Mouse (Mus musculus) neural tube, embryonic 12.5 days (tissue): ENCODE measurements at regions not wholly inside any gene's neighbourhood (a gene's known extent, or its start where the extent isn't known, plus 50 kb on each side); places are given as distances from the start of the nearest gene placed in this dataset.
"Not testable (repeated sequence)": the region's sequence is repeated elsewhere in the genome, so short reads cannot be mapped to it uniquely, and the experiment has no call there.

Source experiments
- ATAC-seq: fragments of 200-750 bp; cut with Nextera tagmentation; 2 replicates; pipeline ENCODE4 v1.8.0; 2017; ENCODE audit warnings: low read depth, mild to moderate bottlenecking, moderate TSS enrichment, moderate library complexity; ENCODE audit not compliant: low FRiP score
- H3K27ac ChIP-seq: fragments of 300-500 bp; sonication (generic); 2 replicates; pipeline ENCODE4 v1.5.1; 2016
- H3K27me3 ChIP-seq: fragments of 300-500 bp; sonication (generic); replicated peaks from 2 replicates; pipeline ENCODE4 v1.6.1; 2016; ENCODE audit warnings: mild to moderate bottlenecking
- H3K36me3 ChIP-seq: fragments of 300-500 bp; sonication (generic); 2 replicates; pipeline ENCODE4 v1.6.1; 2016; ENCODE audit warnings: mild to moderate bottlenecking
- H3K4me1 ChIP-seq: fragments of 300-500 bp; sonication (generic); 2 replicates; pipeline ENCODE4 v1.6.1; 2016
- H3K4me2 ChIP-seq: fragments of 300-500 bp; sonication (generic); replicated peaks from 2 replicates; pipeline ENCODE4 v1.6.1; 2016; ENCODE audit warnings: mild to moderate bottlenecking
- H3K4me3 ChIP-seq: fragments of 300-500 bp; sonication (generic); 2 replicates; pipeline ENCODE4 v1.5.1; 2016
- H3K9ac ChIP-seq: fragments of 300-500 bp; sonication (generic); 2 replicates; pipeline ENCODE4 v1.6.1; 2016; ENCODE audit warnings: mild to moderate bottlenecking
- H3K9me3 ChIP-seq: fragments of 300-500 bp; sonication (generic); 2 replicates; pipeline ENCODE4 v1.6.1; 2016; ENCODE audit warnings: mild to moderate bottlenecking
- WGBS: fragments of 180-500 bp; shearing (Covaris S2); methylation state at CpG from one replicate; pipeline ENCODE4 v1.1.7; 2016; 5-methylcytosine and 5-hydroxymethylcytosine counted together

GRCm38 (mm10) chr17:31753113-31753858 is 75.7 kb downstream of the Cryaa start:
- H3K4me2 ChIP-seq: no peak overlapping the region
- no peaks in the 10 kb centered on the region for H3K36me3 ChIP-seq
- no peaks in the 10 kb centered on the region for H3K27me3 ChIP-seq
- WGBS: 69% methylated on average over 9 of the region's 9 CpGs
- no peak overlapping the region for H3K4me3 ChIP-seq
- no peak for ATAC-seq
- no peak overlapping the region for H3K9ac ChIP-seq
- no peak overlapping the region for H3K27ac ChIP-seq
- H3K4me1 ChIP-seq: no peaks in the 10 kb centered on the region
- peaks cover 4% of the 10 kb centered on the region; the same call in 1 of the 2 replicates for H3K9me3 ChIP-seq

- Histone ChIP-seq H3K9ac (no peak overlapping the region), H3K4me1 (no peaks in the 10 kb centered on the region), H3K27me3 (no peaks in the 10 kb centered on the region), H3K36me3 (no peaks in the 10 kb centered on the region), H3K27ac (no peak overlapping the region), H3K9me3 (peaks cover 4% of the 10 kb centered on the region; the same call in 1 of the 2 replicates), H3K4me2 (no peak overlapping the region), H3K4me3 (no peak overlapping the region)
- ATAC-seq: no peak
- 38% methylated on average over 4 of the region's 4 CpGs for WGBS
Measured at GRCm38 (mm10) chr17:31753859-31754229, 76.2 kb downstream of the Cryaa start.

DNA sequence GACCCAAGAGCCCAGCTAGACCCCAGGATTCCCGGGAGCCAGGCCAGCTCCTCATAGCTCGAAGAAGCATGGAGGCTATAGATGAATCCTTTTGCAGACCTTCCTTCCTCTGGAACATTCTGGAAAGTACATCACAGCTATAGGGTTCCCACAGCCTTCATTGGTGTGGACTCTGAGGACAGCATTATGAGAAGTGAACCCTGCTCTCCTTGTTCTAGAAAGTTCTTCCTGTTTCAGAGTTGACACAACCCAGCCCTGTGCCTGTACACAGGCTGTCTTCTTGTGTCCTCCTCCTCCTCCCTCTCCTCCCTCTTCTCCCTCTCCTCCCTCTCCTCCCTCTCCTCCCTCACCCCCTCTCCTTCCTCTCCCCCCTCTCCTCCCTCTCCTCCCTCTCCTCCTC is 82.9 kb downstream of the Cryaa start:
- no peak for ATAC-seq
- WGBS: 90% methylated on average over 2 of the region's 2 CpGs
- H3K27ac ChIP-seq: no peak overlapping the region
- no peak overlapping the region for H3K9ac ChIP-seq
- H3K36me3 ChIP-seq: no peaks in the 10 kb centered on the region
- no peaks in the 10 kb centered on the region for H3K4me1 ChIP-seq
- H3K4me2 ChIP-seq: no peak overlapping the region
- H3K27me3 ChIP-seq: no peaks in the 10 kb centered on the region
- H3K9me3 ChIP-seq: peaks cover 4% of the 10 kb centered on the region; the same call in 1 of the 2 replicates
- no peak overlapping the region for H3K4me3 ChIP-seq

- Histone ChIP-seq H3K36me3 (no peaks in the 10 kb centered on the region), H3K9me3 (no peaks in the 10 kb centered on the region), H3K27ac (no peak overlapping the region), H3K4me2 (no peak overlapping the region), H3K27me3 (no peaks in the 10 kb centered on the region), H3K9ac (no peak overlapping the region), H3K4me3 (no peak overlapping the region), H3K4me1 (peaks cover 16% of the 10 kb centered on the region)
- no peak for ATAC-seq
- 55% methylated on average over 5 of the region's 5 CpGs for WGBS
Measured at GRCm38 (mm10) chr17:31763078-31763477, 85.5 kb downstream of the Cryaa start.

DNA sequence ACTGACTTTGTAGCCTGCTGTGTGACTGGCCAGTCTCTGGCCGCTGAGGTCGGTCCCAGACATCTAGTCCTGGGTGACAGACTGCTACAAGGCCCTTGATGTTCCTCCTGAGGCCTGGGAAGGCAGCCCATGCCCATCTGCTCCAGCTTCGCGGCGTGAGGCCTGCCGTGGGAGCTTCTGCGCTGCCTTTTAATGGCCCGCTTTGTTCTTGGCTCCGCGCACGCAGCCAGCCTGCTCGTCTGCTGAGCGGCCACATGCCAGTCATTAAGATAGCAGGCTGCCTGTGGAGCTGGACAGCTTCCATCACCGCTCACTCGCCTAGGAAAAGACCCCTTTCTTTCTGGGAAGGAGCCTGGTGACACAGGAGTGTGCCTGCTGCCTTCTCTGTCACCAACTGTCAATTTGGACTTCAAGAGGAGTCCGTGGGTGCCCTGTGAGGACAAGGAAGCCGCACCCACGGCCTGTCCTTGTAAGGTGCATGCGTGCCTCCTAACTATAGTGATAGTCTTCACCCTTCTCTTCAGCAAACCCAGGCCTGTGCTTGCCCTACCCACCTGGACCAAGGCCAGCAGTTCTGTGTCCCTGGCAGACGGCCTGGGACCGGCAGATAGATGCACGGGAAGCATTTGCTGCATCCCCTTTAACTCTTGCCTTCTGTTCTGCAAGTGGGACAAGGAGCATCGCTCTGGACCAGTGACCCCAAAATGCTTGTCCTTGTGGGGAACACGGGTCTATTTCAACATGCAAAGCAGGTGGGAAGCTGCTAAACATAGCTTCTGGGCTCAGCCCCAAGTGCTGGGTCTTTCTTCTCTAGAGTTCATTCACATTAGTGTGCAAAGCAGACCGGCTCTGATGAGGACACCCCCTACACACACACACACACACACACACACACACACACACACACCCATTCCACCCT is 88.6 kb downstream of the Sik1 start:
- Histone ChIP-seq H3K4me2 (peak overlapping the region; percentile 31), H3K36me3 (no peaks in the 10 kb centered on the region), H3K4me1 (peaks cover 16% of the 10 kb centered on the region), H3K27ac (peak overlapping the region; percentile 76), H3K9ac (0 out of 2 replicates have a peak overlapping the region, but pooled peaks have one; percentile 29), H3K27me3 (no peaks in the 10 kb centered on the region), H3K9me3 (peaks cover 3% of the 10 kb centered on the region; the same call in 1 of the 2 replicates), H3K4me3 (no peak overlapping the region)
- 28% methylated on average over 25 of the region's 25 CpGs for WGBS
- ATAC-seq: peak; percentile 88

DNA sequence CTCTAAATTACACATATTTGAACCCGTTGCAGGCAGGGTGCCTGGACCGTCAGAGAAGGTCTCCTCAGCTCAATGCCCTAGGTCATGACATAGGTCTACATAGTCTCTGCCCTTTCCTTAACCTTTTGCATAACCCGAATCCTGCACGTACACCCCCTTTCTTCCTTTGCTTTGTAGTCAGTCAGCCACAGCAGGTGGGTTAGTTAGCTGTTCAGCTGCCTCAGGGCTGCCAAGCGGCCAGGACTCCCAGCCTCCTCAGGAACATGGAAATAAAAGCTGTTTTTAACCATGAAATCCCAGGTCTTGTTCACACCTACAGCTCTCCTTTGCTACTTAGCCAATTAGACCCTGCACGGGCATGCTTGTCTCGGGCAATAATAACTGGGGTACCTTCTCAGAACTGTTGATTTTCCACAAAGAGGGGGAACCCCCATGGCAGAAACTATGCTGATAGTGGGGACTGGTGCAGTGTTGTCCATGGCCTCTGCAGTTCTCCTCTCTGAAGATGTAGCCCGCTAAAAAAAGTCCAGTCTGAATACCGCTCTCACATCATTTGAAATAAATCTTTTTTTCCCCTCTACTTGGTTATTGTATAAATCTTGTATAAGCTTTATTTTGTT is 83.3 kb downstream of the Sik1 start:
- no peak overlapping the region for H3K4me2 ChIP-seq
- WGBS: 54% methylated on average over 9 of the region's 9 CpGs
- no peaks in the 10 kb centered on the region for H3K27me3 ChIP-seq
- ATAC-seq: no peak
- no peak overlapping the region for H3K27ac ChIP-seq
- H3K4me3 ChIP-seq: no peak overlapping the region
- no peaks in the 10 kb centered on the region for H3K36me3 ChIP-seq
- no peak overlapping the region for H3K9ac ChIP-seq
- H3K9me3 ChIP-seq: peaks cover 3% of the 10 kb centered on the region; the same call in 1 of the 2 replicates
- H3K4me1 ChIP-seq: peaks cover 15% of the 10 kb centered on the region

- not testable (repeated sequence) for ATAC-seq, H3K9me3 ChIP-seq, H3K4me1 ChIP-seq
Measured at GRCm38 (mm10) chr17:31773882-31774281, 81.7 kb downstream of the Sik1 start.

DNA sequence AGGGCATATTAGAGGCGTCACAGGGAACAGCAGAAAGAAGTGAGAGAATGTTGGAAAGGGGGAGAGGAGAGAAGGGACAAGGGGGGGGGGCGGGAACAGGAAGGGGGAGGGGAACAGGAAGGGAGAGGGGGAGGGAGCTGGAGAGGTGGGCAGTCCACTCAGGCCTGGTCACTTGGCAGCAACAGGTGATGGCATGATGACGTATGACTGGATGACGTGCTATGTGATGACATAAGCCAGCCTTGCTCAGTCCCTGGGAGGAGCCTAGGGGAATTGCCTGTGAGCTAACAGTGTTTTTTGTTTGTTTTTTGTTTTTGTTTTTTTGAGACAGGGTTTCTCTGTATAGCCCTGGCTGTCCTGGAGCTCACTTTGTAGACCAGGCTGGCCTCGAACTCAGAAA is 80.6 kb downstream of the Sik1 start:
- H3K9ac ChIP-seq: no peak overlapping the region
- no peak overlapping the region for H3K4me2 ChIP-seq
- no peak overlapping the region for H3K27ac ChIP-seq
- H3K27me3 ChIP-seq: no peaks in the 10 kb centered on the region
- peaks cover 10% of the 10 kb centered on the region; the same call in 1 of the 2 replicates for H3K4me1 ChIP-seq
- H3K36me3 ChIP-seq: no peaks in the 10 kb centered on the region
- peaks cover 3% of the 10 kb centered on the region; the same call in 1 of the 2 replicates for H3K9me3 ChIP-seq
- no peak for ATAC-seq
- 84% methylated on average over 4 of the region's 5 CpGs for WGBS
- H3K4me3 ChIP-seq: no peak overlapping the region

More at GRCm38 (mm10) chr17:31773882-31774281, 81.7 kb downstream of the Sik1 start:
- not testable (repeated sequence) for H3K27me3 ChIP-seq, H3K4me3 ChIP-seq, H3K9ac ChIP-seq, H3K27ac ChIP-seq, H3K36me3 ChIP-seq, H3K4me2 ChIP-seq

DNA sequence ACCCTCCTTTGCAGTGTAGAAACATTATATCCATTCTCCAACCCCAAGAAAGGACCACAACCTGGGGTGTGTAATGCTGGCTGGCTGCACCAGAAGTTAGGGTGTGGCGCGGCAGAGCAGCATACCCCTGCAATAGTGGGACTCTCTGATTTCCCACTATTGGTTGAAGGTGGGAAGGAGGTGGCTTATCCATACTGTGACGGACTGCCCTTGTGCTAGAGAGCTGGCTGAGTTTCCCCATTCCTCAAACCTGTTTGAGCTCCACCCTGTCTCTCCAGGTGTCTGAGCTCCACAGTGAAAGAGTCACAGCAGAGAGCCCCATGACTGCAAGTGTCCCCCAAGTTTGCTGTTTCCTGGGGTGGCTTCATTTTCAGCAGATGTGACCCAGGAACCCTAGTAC is 79.6 kb downstream of the Sik1 start:
- no peaks in the 10 kb centered on the region for H3K9me3 ChIP-seq
- H3K4me1 ChIP-seq: peaks cover 10% of the 10 kb centered on the region; the same call in 1 of the 2 replicates
- H3K4me3 ChIP-seq: no peak overlapping the region
- 89% methylated on average over 3 of the region's 3 CpGs for WGBS
- no peak overlapping the region for H3K4me2 ChIP-seq
- H3K27ac ChIP-seq: no peak overlapping the region
- H3K27me3 ChIP-seq: no peaks in the 10 kb centered on the region
- H3K36me3 ChIP-seq: no peaks in the 10 kb centered on the region
- no peak for ATAC-seq
- H3K9ac ChIP-seq: no peak overlapping the region

GRCm38 (mm10) chr17:31776949-31777607 is 78.5 kb downstream of the Sik1 start:
- no peak overlapping the region for H3K9ac ChIP-seq
- H3K4me1 ChIP-seq: peaks cover 10% of the 10 kb centered on the region; the same call in 1 of the 2 replicates
- no peak overlapping the region for H3K4me2 ChIP-seq
- no peak overlapping the region for H3K4me3 ChIP-seq
- no peaks in the 10 kb centered on the region for H3K27me3 ChIP-seq
- no peaks in the 10 kb centered on the region for H3K9me3 ChIP-seq
- no peaks in the 10 kb centered on the region for H3K36me3 ChIP-seq
- H3K27ac ChIP-seq: no peak overlapping the region
- WGBS: 59% methylated on average over 9 of the region's 9 CpGs
- ATAC-seq: no peak

DNA sequence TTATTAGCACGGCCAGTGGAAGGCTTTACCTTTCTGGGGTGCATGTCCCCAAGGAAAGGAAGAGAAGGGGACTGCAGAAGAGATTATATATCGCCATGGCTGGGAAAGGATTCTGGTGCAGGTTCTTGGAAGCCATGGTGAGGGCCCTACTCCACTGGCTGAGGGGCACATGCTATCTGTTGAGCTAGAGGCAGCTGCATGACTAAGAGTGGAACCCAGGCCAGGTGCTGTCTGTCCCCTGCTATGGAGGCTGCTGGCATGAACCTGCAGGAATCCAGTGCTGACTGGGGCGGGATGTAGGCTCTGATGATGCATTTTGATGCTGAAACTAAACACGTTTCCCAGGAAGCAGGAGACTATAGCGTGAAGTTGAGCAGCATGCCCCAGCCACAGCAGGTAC is 77.9 kb downstream of the Sik1 start:
- no peaks in the 10 kb centered on the region for H3K36me3 ChIP-seq
- no peak overlapping the region for H3K4me2 ChIP-seq
- H3K4me1 ChIP-seq: peaks cover 10% of the 10 kb centered on the region; the same call in 1 of the 2 replicates
- H3K27ac ChIP-seq: no peak overlapping the region
- no peaks in the 10 kb centered on the region for H3K9me3 ChIP-seq
- H3K27me3 ChIP-seq: no peaks in the 10 kb centered on the region
- no peak for ATAC-seq
- WGBS: 78% methylated on average over 5 of the region's 5 CpGs
- no peak overlapping the region for H3K4me3 ChIP-seq
- H3K9ac ChIP-seq: no peak overlapping the region
